Mouse (Mus musculus): ENCODE measurements around the gene Abca8a.

DNA sequence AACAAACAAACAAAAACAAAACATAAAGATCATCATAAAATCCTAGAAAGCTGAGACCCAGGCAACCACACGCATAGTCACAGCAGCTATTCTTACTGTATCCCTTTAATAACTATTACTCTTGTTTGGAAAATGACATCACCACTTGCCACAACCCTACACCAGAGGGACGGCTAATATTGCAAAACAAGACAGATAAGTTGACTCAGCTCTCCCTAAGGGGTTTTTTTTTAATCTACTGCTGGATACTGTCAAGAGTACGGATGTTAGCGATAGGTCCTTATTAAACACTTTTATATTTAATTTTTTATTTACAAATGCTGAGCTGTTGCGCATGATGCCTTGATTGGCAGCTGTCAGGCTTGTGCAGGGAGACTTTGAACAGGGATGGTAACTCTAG, 35.0 kb upstream of the Abca8a start:
- TF ChIP-seq POLR2A (IDR thresholded peaks at IDR 0.05; ENCODE audit: extremely low read depth, insufficient read depth, low read length) (no peak), CTCF (IDR thresholded peaks at IDR 0.05; ENCODE audit: extremely low read depth, insufficient read depth, low read length) (no peak)
